Mouse (Mus musculus): ENCODE measurements around the gene Rnf38.

The Rnf38 gene

GRCm38 (mm10) chr4:44224141-44224540 lies 9.4 kb downstream of the Rnf38 start:
- DNase-seq (ENCODE audit: low spot score in 2 of 2): no peak

GRCm38 (mm10) chr4:44223444-44223843 lies 10.1 kb downstream of the Rnf38 start:
- no peak for DNase-seq (ENCODE audit: low spot score in 2 of 2)

- DNase-seq (ENCODE audit: low spot score in 2 of 2): no peak
These were observed 16.7 kb downstream of the Rnf38 start for GRCm38 (mm10) chr4:44216797-44217442.

- no peak for DNase-seq (ENCODE audit: low spot score in 2 of 2)
These were observed 33.6 kb downstream of the Rnf38 start for GRCm38 (mm10) chr4:44199968-44200367.

GRCm38 (mm10) chr4:44187431-44187830 lies 46.2 kb downstream of the Rnf38 start:
- no peak for DNase-seq (ENCODE audit: low spot score in 2 of 2)

GRCm38 (mm10) chr4:44183862-44184261 lies 49.7 kb downstream of the Rnf38 start:
- DNase-seq (ENCODE audit: low spot score in 2 of 2): no peak

GRCm38 (mm10) chr4:44179748-44180147 lies 53.8 kb downstream of the Rnf38 start:
- no peak for DNase-seq (ENCODE audit: low spot score in 2 of 2)

GRCm38 (mm10) chr4:44173177-44173576 lies 60.4 kb downstream of the Rnf38 start:
- DNase-seq (ENCODE audit: low spot score in 2 of 2): peak; percentile 13 to 37

GRCm38 (mm10) chr4:44172676-44173075 lies 60.9 kb downstream of the Rnf38 start:
- no peak for DNase-seq (ENCODE audit: low spot score in 2 of 2)

GRCm38 (mm10) chr4:44169884-44170283 lies 63.7 kb downstream of the Rnf38 start:
- DNase-seq (ENCODE audit: low spot score in 2 of 2): no peak

GRCm38 (mm10) chr4:44168816-44169215 lies 64.8 kb downstream of the Rnf38 start:
- no peak for DNase-seq (ENCODE audit: low spot score in 2 of 2)

- DNase-seq (ENCODE audit: low spot score in 2 of 2): peak; percentile 93 to 94
These were observed 65.3 kb downstream of the Rnf38 start for GRCm38 (mm10) chr4:44168231-44168647.

GRCm38 (mm10) chr4:44167397-44168121 lies 66.0 kb downstream of the Rnf38 start:
- peak; percentile 81 to 85 for DNase-seq (ENCODE audit: low spot score in 2 of 2)

- no peak for DNase-seq (ENCODE audit: low spot score in 2 of 2)
These were observed 66.7 kb downstream of the Rnf38 start for GRCm38 (mm10) chr4:44166702-44167396.

- DNase-seq (ENCODE audit: low spot score in 2 of 2): no peak
These were observed 69.0 kb downstream of the Rnf38 start for GRCm38 (mm10) chr4:44164621-44165020.

- no peak for DNase-seq (ENCODE audit: low spot score in 2 of 2)
These were observed 70.6 kb downstream of the Rnf38 start for GRCm38 (mm10) chr4:44163034-44163433.

- no peak for DNase-seq (ENCODE audit: low spot score in 2 of 2)
These were observed 72.4 kb downstream of the Rnf38 start for GRCm38 (mm10) chr4:44160990-44161689.

GRCm38 (mm10) chr4:44159839-44160238 lies 73.8 kb downstream of the Rnf38 start:
- DNase-seq (ENCODE audit: low spot score in 2 of 2): no peak

GRCm38 (mm10) chr4:44156481-44156880 lies 77.1 kb downstream of the Rnf38 start:
- no peak for DNase-seq (ENCODE audit: low spot score in 2 of 2)

GRCm38 (mm10) chr4:44154884-44155283 lies 78.7 kb downstream of the Rnf38 start:
- DNase-seq (ENCODE audit: low spot score in 2 of 2): no peak

GRCm38 (mm10) chr4:44152904-44153303 lies 80.7 kb downstream of the Rnf38 start:
- DNase-seq (ENCODE audit: low spot score in 2 of 2): no peak

- no peak for DNase-seq (ENCODE audit: low spot score in 2 of 2)
These were observed 106.8 kb downstream of the Rnf38 start for GRCm38 (mm10) chr4:44126805-44127204.
